Mouse (Mus musculus): Measurements from ENCODE around the gene Lrrc36. TPM values are rescaled to one million over a fixed set of nuclear protein-coding genes. Genes with fewer than 3 reads are reported as not detected.

Gene Lrrc36
- total and polyA plus RNA-seq, 2 experiments from 2014 or later: 0.93 to 0.99 TPM

GRCm38 (mm10) chr8:105483212-105484029, 70.0 kb downstream of the Lrrc36 start:
- Histone ChIP-seq H3K9ac (replicated peaks; ENCODE audit: low read length, poor library complexity, severe bottlenecking) (no peak overlapping the region), H3K9me3 (ENCODE audit: low read length) (no peaks in the 10 kb centered on the region), H3K4me1 (ENCODE audit: insufficient read depth, low read length) (no peaks in the 10 kb centered on the region), H3K4me2 (ENCODE audit: low read depth, low read length, poor library complexity, severe bottlenecking) (no peak overlapping the region), H3K36me3 (ENCODE audit: insufficient read depth, low read length) (peaks cover 8% of the 10 kb centered on the region; the same call in 1 of the 2 replicates), H3K4me3 (ENCODE audit: low read depth, low read length) (no peak overlapping the region), H3K27ac (ENCODE audit: low read depth, low read length) (no peak overlapping the region), H3K27me3 (ENCODE audit: insufficient read depth, low read length) (no peaks in the 10 kb centered on the region)
- peak; percentile 63 for DNase-seq (ENCODE audit: low spot score)
- WGBS: 39% methylated on average over 14 of the region's 14 CpGs
- 0 out of 2 replicates have a peak, but pooled peaks have one; percentile 65 for ATAC-seq (ENCODE audit: low FRiP score)
- TF ChIP-seq CTCF (IDR thresholded peaks at IDR 0.05): peak; percentile 75

GRCm38 (mm10) chr8:105484030-105484368, 70.6 kb downstream of the Lrrc36 start:
- Histone ChIP-seq H3K4me3 (ENCODE audit: low read depth, low read length) (no peak overlapping the region), H3K36me3 (ENCODE audit: insufficient read depth, low read length) (peaks cover 8% of the 10 kb centered on the region; the same call in 1 of the 2 replicates), H3K27ac (ENCODE audit: low read depth, low read length) (no peak overlapping the region), H3K27me3 (ENCODE audit: insufficient read depth, low read length) (no peaks in the 10 kb centered on the region), H3K4me2 (ENCODE audit: low read depth, low read length, poor library complexity, severe bottlenecking) (no peak overlapping the region), H3K9ac (replicated peaks; ENCODE audit: low read length, poor library complexity, severe bottlenecking) (no peak overlapping the region), H3K4me1 (ENCODE audit: insufficient read depth, low read length) (no peaks in the 10 kb centered on the region), H3K9me3 (ENCODE audit: low read length) (no peaks in the 10 kb centered on the region)
- no peak for DNase-seq (ENCODE audit: low spot score)
- no peak for TF ChIP-seq CTCF (IDR thresholded peaks at IDR 0.05)
- ATAC-seq (ENCODE audit: low FRiP score): no peak
- 16% methylated on average over 3 of the region's 3 CpGs for WGBS

GRCm38 (mm10) chr8:105484392-105484791, 71.0 kb downstream of the Lrrc36 start:
- ATAC-seq (ENCODE audit: low FRiP score): 0 out of 2 replicates have a peak, but pooled peaks have one; percentile 27

GRCm38 (mm10) chr8:105488082-105488481, 74.7 kb downstream of the Lrrc36 start:
- Histone ChIP-seq H3K27ac (ENCODE audit: low read depth, low read length) (no peak overlapping the region), H3K9me3 (ENCODE audit: low read length) (no peaks in the 10 kb centered on the region), H3K4me3 (ENCODE audit: low read depth, low read length) (no peak overlapping the region), H3K36me3 (ENCODE audit: insufficient read depth, low read length) (no peaks in the 10 kb centered on the region), H3K4me2 (ENCODE audit: low read depth, low read length, poor library complexity, severe bottlenecking) (no peak overlapping the region), H3K9ac (replicated peaks; ENCODE audit: low read length, poor library complexity, severe bottlenecking) (no peak overlapping the region), H3K4me1 (ENCODE audit: insufficient read depth, low read length) (no peaks in the 10 kb centered on the region), H3K27me3 (ENCODE audit: insufficient read depth, low read length) (no peaks in the 10 kb centered on the region)
- no peak for ATAC-seq (ENCODE audit: low FRiP score)
- no peak for TF ChIP-seq CTCF (IDR thresholded peaks at IDR 0.05)
- no peak for DNase-seq (ENCODE audit: low spot score)
- WGBS: 82% methylated on average over 3 of the region's 3 CpGs

More at GRCm38 (mm10) chr8:105484392-105484791, 71.0 kb downstream of the Lrrc36 start:
- H3K9ac ChIP-seq (replicated peaks; ENCODE audit: low read length, poor library complexity, severe bottlenecking): no peak overlapping the region
- no peak overlapping the region for H3K4me2 ChIP-seq (ENCODE audit: low read depth, low read length, poor library complexity, severe bottlenecking)
- no peaks in the 10 kb centered on the region for H3K27me3 ChIP-seq (ENCODE audit: insufficient read depth, low read length)
- peaks cover 6% of the 10 kb centered on the region; the same call in 1 of the 2 replicates for H3K36me3 ChIP-seq (ENCODE audit: insufficient read depth, low read length)
- TF ChIP-seq CTCF (IDR thresholded peaks at IDR 0.05): peak; percentile 72
- DNase-seq (ENCODE audit: low spot score): peak; percentile 67
- H3K4me3 ChIP-seq (ENCODE audit: low read depth, low read length): no peak overlapping the region
- no peak overlapping the region for H3K27ac ChIP-seq (ENCODE audit: low read depth, low read length)
- no peaks in the 10 kb centered on the region for H3K4me1 ChIP-seq (ENCODE audit: insufficient read depth, low read length)
- WGBS: 20% methylated on average over 2 of the region's 2 CpGs
- no peaks in the 10 kb centered on the region for H3K9me3 ChIP-seq (ENCODE audit: low read length)

- H3K27ac ChIP-seq (ENCODE audit: low read depth, low read length): no peak overlapping the region
- no peak overlapping the region for H3K4me3 ChIP-seq (ENCODE audit: low read depth, low read length)
- no peak for ATAC-seq (ENCODE audit: low FRiP score)
- H3K9ac ChIP-seq (replicated peaks; ENCODE audit: low read length, poor library complexity, severe bottlenecking): no peak overlapping the region
- no peaks in the 10 kb centered on the region for H3K4me1 ChIP-seq (ENCODE audit: insufficient read depth, low read length)
- no peak for TF ChIP-seq CTCF (IDR thresholded peaks at IDR 0.05)
- no peak overlapping the region for H3K4me2 ChIP-seq (ENCODE audit: low read depth, low read length, poor library complexity, severe bottlenecking)
- DNase-seq (ENCODE audit: low spot score): no peak
- H3K9me3 ChIP-seq (ENCODE audit: low read length): no peaks in the 10 kb centered on the region
- H3K27me3 ChIP-seq (ENCODE audit: insufficient read depth, low read length): no peaks in the 10 kb centered on the region
- WGBS: 42% methylated on average over 1 of the region's 1 CpGs
- H3K36me3 ChIP-seq (ENCODE audit: insufficient read depth, low read length): no peaks in the 10 kb centered on the region
These were observed 75.9 kb downstream of the Lrrc36 start for GRCm38 (mm10) chr8:105489281-105489680.

GRCm38 (mm10) chr8:105493495-105493894, 80.1 kb downstream of the Lrrc36 start:
- 71% methylated on average over 3 of the region's 3 CpGs for WGBS
- ATAC-seq (ENCODE audit: low FRiP score): no peak
- no peak overlapping the region for H3K9ac ChIP-seq (replicated peaks; ENCODE audit: low read length, poor library complexity, severe bottlenecking)
- no peak for TF ChIP-seq CTCF (IDR thresholded peaks at IDR 0.05)
- peaks cover 6% of the 10 kb centered on the region; the same call in 1 of the 2 replicates for H3K4me1 ChIP-seq (ENCODE audit: insufficient read depth, low read length)
- H3K27me3 ChIP-seq (ENCODE audit: insufficient read depth, low read length): no peaks in the 10 kb centered on the region
- H3K4me3 ChIP-seq (ENCODE audit: low read depth, low read length): no peak overlapping the region
- no peak for DNase-seq (ENCODE audit: low spot score)
- no peaks in the 10 kb centered on the region for H3K36me3 ChIP-seq (ENCODE audit: insufficient read depth, low read length)
- H3K9me3 ChIP-seq (ENCODE audit: low read length): no peaks in the 10 kb centered on the region
- H3K27ac ChIP-seq (ENCODE audit: low read depth, low read length): no peak overlapping the region
- no peak overlapping the region for H3K4me2 ChIP-seq (ENCODE audit: low read depth, low read length, poor library complexity, severe bottlenecking)

Measured in midbrain, postnatal 0 days (tissue).